Mouse (Mus musculus) cerebellum, adult 9-10 months (tissue): ENCODE measurements around the gene Prmt2.

Experiments
- DNase-seq: peaks from one replicate; pipeline ENCODE4 v3.0.0; 2022

Prmt2 gene

GRCm38 (mm10) chr10:76217056-76217455, 20.6 kb downstream of the Prmt2 start:
- DNase-seq: no peak

GRCm38 (mm10) chr10:76214161-76214560, 23.5 kb downstream of the Prmt2 start:
- DNase-seq: no peak

- DNase-seq: no peak
These were observed 25.5 kb downstream of the Prmt2 start for GRCm38 (mm10) chr10:76212121-76212520.

GRCm38 (mm10) chr10:76210806-76211205, 26.9 kb downstream of the Prmt2 start:
- DNase-seq: no peak

GRCm38 (mm10) chr10:76209241-76209640, 28.4 kb downstream of the Prmt2 start:
- no peak for DNase-seq

GRCm38 (mm10) chr10:76207262-76207796, 30.3 kb downstream of the Prmt2 start:
- no peak for DNase-seq

GRCm38 (mm10) chr10:76203798-76204283, 33.8 kb downstream of the Prmt2 start:
- DNase-seq: peak; percentile 49

- DNase-seq: peak; percentile 78
These were observed 35.7 kb downstream of the Prmt2 start for GRCm38 (mm10) chr10:76201978-76202377.

- no peak for DNase-seq
These were observed 36.2 kb downstream of the Prmt2 start for GRCm38 (mm10) chr10:76201416-76201815.

GRCm38 (mm10) chr10:76188010-76188409, 49.7 kb downstream of the Prmt2 start:
- no peak for DNase-seq

- DNase-seq: no peak
These were observed 52.4 kb downstream of the Prmt2 start for GRCm38 (mm10) chr10:76185216-76185615.

- DNase-seq: no peak
These were observed 62.8 kb downstream of the Prmt2 start for GRCm38 (mm10) chr10:76174899-76175298.

- no peak for DNase-seq
These were observed 79.7 kb downstream of the Prmt2 start for GRCm38 (mm10) chr10:76158009-76158408.

GRCm38 (mm10) chr10:76157528-76157927, 80.1 kb downstream of the Prmt2 start:
- no peak for DNase-seq
